Mouse (Mus musculus) liver, embryonic 14.5 days (tissue): ENCODE measurements at regions not wholly inside any gene's neighbourhood (a gene's known extent, or its start where the extent isn't known, plus 50 kb on each side); places are given as distances from the start of the nearest gene placed in this dataset.

Source experiments
- ATAC-seq: fragments of 200-750 bp; cut with Nextera tagmentation; 2 replicates; pipeline ENCODE4 v1.8.0; 2017; ENCODE audit warnings: moderate number of reproducible peaks, mild to moderate bottlenecking, moderate library complexity; ENCODE audit not compliant: insufficient read depth
- DNase-seq, 3 experiments: peaks; one replicate each; pipeline ENCODE4 v3.0.0-alpha.2; 2012 to 2013; ENCODE audit warnings: low read depth in 3 of 3, low spot score in 3 of 3
- H3K27ac ChIP-seq: fragments of 300-500 bp; sonication (generic); 2 replicates; pipeline ENCODE4 v1.5.1; 2014; ENCODE audit warnings: moderate library complexity, mild to moderate bottlenecking, control low read depth, inconsistent platforms
- H3K27me3 ChIP-seq: fragments of 300-500 bp; sonication (generic); 2 replicates; pipeline ENCODE4 v1.6.1; 2014; ENCODE audit warnings: mild to moderate bottlenecking, low read length, moderate library complexity; ENCODE audit not compliant: control insufficient read depth, insufficient read depth
- H3K36me3 ChIP-seq: fragments of 300-500 bp; sonication (generic); replicated peaks from 2 replicates; pipeline ENCODE4 v1.6.1; 2014; ENCODE audit warnings: low read depth; ENCODE audit not compliant: control insufficient read depth, insufficient read depth
- H3K4me1 ChIP-seq, 2 experiments: fragments of 200-500 bp in 1 of 2; fragments of 300-500 bp in 1 of 2; sonication (generic) in 1 of 2; replicated peaks; 2 replicates each; pipeline ENCODE4 v1.6.1; 2012 to 2014; ENCODE audit warnings: antibody characterized with exemption in 1 of 2, inconsistent platforms in 1 of 2, low read length in 1 of 2; ENCODE audit not compliant: control insufficient read depth in 2 of 2, insufficient read depth in 2 of 2
- H3K4me2 ChIP-seq: fragments of 300-500 bp; sonication (generic); 2 replicates; pipeline ENCODE4 v1.6.1; 2014; ENCODE audit warnings: low read depth, mild to moderate bottlenecking, control low read depth, moderate library complexity
- H3K4me3 ChIP-seq, 2 experiments: fragments of 200-500 bp in 1 of 2; fragments of 300-500 bp in 1 of 2; sonication (generic) in 1 of 2; 2 replicates each; pipeline ENCODE4 v1.5.1; 2012 to 2014; ENCODE audit warnings: low read depth in 2 of 2, low read length in 2 of 2, mild to moderate bottlenecking in 2 of 2, control low read depth in 1 of 2, inconsistent platforms in 1 of 2, moderate library complexity in 1 of 2; ENCODE audit not compliant: insufficient read depth in 1 of 2
- H3K9ac ChIP-seq: fragments of 300-500 bp; sonication (generic); replicated peaks from 2 replicates; pipeline ENCODE4 v1.6.1; 2014; ENCODE audit warnings: mild to moderate bottlenecking, control low read depth, moderate library complexity
- H3K9me3 ChIP-seq: fragments of 300-500 bp; sonication (generic); 2 replicates; pipeline ENCODE4 v1.6.1; 2016; ENCODE audit warnings: low read length, mixed read lengths; ENCODE audit not compliant: control insufficient read depth
- CTCF ChIP-seq: IDR thresholded peaks from 2 replicates; pipeline ENCODE4 v1.5.1; 2016; ENCODE audit warnings: antibody characterized with exemption, low read depth, control low read depth
- EP300 ChIP-seq: IDR thresholded peaks from 2 replicates; pipeline ENCODE4 v1.6.1; 2016; ENCODE audit warnings: antibody characterized with exemption, low read depth
- WGBS: fragments of 180-500 bp; shearing (Covaris S2); extraction: QIAGEN DNeasy Blood & Tissue Kit; methylation state at CpG from one replicate; pipeline ENCODE4 v1.1.7; 2014; ENCODE audit not compliant: insufficient replicate concordance; 5-methylcytosine and 5-hydroxymethylcytosine counted together

- no peaks in the 10 kb centered on the region for H3K27me3 ChIP-seq
- H3K9me3 ChIP-seq = no peaks in the 10 kb centered on the region
- no peaks in the 10 kb centered on the region; a peak in 2 of 4 replicates for H3K4me1 ChIP-seq
- DNase-seq (no peak), ATAC-seq (no peak)
- WGBS = 56% methylated on average over 7 of the region's 7 CpGs
- no peak overlapping the region for H3K4me3 ChIP-seq
- H3K36me3 ChIP-seq = no peaks in the 10 kb centered on the region
- H3K27ac ChIP-seq = no peak overlapping the region
- H3K4me2 ChIP-seq = no peak overlapping the region
- H3K9ac ChIP-seq = no peak overlapping the region
- TF ChIP-seq CTCF = no peak
- no peak for TF ChIP-seq EP300
These were observed 152.8 kb upstream of the Zmiz1 start for GRCm38 (mm10) chr14:25306166-25306565.

DNA sequence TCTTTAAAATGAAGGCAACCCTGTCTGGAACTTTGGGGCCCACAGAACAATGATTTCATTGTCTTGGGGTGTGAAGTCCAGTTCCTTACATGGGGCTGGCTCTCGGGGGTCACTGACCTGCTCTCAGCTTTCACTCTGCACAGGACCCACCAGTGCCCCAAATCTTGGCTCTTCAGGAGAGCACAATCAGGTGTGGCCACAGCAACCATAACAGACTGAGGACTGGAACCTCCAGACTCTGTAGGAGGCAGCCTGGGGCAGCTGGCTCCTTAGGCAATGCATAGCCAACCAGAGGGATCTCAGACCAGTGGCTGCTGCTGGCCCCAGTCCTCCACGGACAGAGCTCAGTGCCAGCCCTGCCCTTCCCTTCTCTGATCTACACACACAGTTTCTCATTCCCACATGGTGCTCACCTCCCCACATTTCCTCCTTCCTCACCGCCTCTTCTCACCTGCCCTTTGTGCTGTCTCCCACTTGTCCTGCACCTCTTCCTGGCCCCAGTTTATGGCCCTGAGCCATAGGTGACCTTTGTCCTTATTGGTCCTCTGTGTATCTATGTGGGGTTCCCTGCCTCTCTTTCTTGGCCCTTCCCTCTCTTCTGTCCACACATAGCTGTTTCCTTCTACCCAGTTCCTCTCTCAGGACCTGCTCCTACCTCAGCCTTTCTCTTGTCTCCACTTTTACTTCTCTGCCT lies 151.9 kb upstream of the Zmiz1 start:
- 48% methylated on average over 3 of the region's 3 CpGs for WGBS
- ATAC-seq (no peak), DNase-seq (no peak)
- Histone ChIP-seq H3K36me3 (no peaks in the 10 kb centered on the region), H3K4me3 (no peak overlapping the region), H3K4me2 (no peak overlapping the region), H3K9ac (no peak overlapping the region), H3K27ac (no peak overlapping the region), H3K27me3 (no peaks in the 10 kb centered on the region), H3K9me3 (no peaks in the 10 kb centered on the region), H3K4me1 (no peaks in the 10 kb centered on the region; a peak in 1 of 4 replicates)
- TF ChIP-seq EP300 (no peak), CTCF (no peak)

DNA sequence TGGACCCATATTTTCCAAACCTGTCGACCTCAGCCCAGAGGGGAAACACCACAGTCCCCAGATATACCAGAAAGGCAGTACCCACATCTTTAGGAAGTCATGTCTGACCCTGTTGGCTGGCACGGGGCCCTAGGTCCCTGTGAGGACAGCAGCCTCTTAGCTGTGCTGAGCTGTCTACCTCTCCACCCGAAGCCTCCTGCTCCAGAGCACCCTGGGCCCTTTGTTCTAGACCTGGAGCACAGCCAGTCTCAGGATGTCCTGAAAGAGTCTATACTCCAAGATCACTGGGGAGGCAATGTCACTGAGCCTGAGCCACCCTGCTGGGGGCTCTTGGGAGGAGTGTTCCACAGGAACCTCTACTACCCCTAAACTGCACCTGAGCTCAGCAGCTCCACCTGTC lies 150.9 kb upstream of the Zmiz1 start:
- no peak overlapping the region for H3K4me2 ChIP-seq
- H3K27ac ChIP-seq = no peak overlapping the region
- no peak for TF ChIP-seq EP300
- TF ChIP-seq CTCF = no peak
- H3K36me3 ChIP-seq = no peaks in the 10 kb centered on the region
- H3K4me1 ChIP-seq = no peaks in the 10 kb centered on the region; a peak in 1 of 4 replicates
- H3K27me3 ChIP-seq = no peaks in the 10 kb centered on the region
- H3K9ac ChIP-seq = no peak overlapping the region
- 34% methylated on average over 3 of the region's 3 CpGs for WGBS
- no peak overlapping the region for H3K4me3 ChIP-seq
- no peak for ATAC-seq
- no peak for DNase-seq
- H3K9me3 ChIP-seq = no peaks in the 10 kb centered on the region

GRCm38 (mm10) chr14:25310671-25311151 lies 148.3 kb upstream of the Zmiz1 start:
- no peak for ATAC-seq
- Histone ChIP-seq H3K4me3 (no peak overlapping the region), H3K27me3 (no peaks in the 10 kb centered on the region), H3K9me3 (no peaks in the 10 kb centered on the region), H3K4me2 (no peak overlapping the region), H3K36me3 (no peaks in the 10 kb centered on the region), H3K9ac (no peak overlapping the region), H3K27ac (no peak overlapping the region), H3K4me1 (no peaks in the 10 kb centered on the region)
- TF ChIP-seq CTCF = no peak
- no peak for TF ChIP-seq EP300
- WGBS = 41% methylated on average over 4 of the region's 4 CpGs
- no peak for DNase-seq

DNA sequence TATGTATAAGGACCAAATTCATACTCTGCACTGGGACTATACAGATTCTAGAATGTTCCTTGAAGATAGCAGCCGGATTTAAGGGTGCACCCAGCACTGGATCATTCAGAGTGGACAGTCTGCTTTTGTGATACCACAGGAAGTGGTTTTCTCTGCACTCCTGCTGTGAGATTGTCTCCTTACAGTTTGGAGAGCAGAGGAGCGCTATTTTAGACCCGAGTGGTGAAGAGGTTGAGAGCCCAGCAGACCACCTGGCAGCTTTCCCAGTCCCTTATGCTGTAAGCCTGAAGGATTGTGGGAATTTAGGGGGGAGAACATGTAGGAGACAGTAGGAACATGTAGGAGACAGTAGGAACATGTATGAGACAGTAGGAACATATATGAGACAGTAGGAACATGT lies 147.5 kb upstream of the Zmiz1 start:
- Histone ChIP-seq H3K4me3 (no peak overlapping the region), H3K9ac (no peak overlapping the region), H3K36me3 (no peaks in the 10 kb centered on the region), H3K27me3 (no peaks in the 10 kb centered on the region), H3K4me2 (no peak overlapping the region), H3K9me3 (no peaks in the 10 kb centered on the region), H3K27ac (no peak overlapping the region), H3K4me1 (no peaks in the 10 kb centered on the region)
- WGBS = 19% methylated on average over 3 of the region's 3 CpGs
- DNase-seq = no peak
- no peak for ATAC-seq
- no peak for TF ChIP-seq CTCF
- TF ChIP-seq EP300 = no peak
